Mouse (Mus musculus) liver, adult 2 months (tissue): ENCODE data around the gene Nmur1. TPM values are rescaled to one million over a fixed set of nuclear protein-coding genes. Genes with fewer than 3 reads are reported as not detected.

Experiments used
- DNase-seq: peaks from one replicate; pipeline ENCODE4 v3.0.0-alpha.2; 2011; ENCODE audit warnings: low read depth, low spot score; ENCODE audit errors: extremely low read depth
- H3K27ac ChIP-seq: fragments of 200-500 bp; replicated peaks from 2 replicates; pipeline ENCODE4 v1.5.1; 2012; ENCODE audit warnings: low read depth, mild to moderate bottlenecking, control low read depth, inconsistent platforms, low read length; ENCODE audit not compliant: insufficient read depth
- H3K27me3 ChIP-seq: fragments of 200-500 bp; 2 replicates; pipeline ENCODE4 v1.6.1; 2012; ENCODE audit warnings: mild to moderate bottlenecking, moderate library complexity, low read length, inconsistent platforms; ENCODE audit not compliant: control insufficient read depth, insufficient read depth
- H3K36me3 ChIP-seq: fragments of 200-500 bp; 2 replicates; pipeline ENCODE4 v1.6.1; 2012; ENCODE audit warnings: low read length, inconsistent platforms; ENCODE audit not compliant: control insufficient read depth, insufficient read depth
- H3K4me1 ChIP-seq: fragments of 200-500 bp; 2 replicates; pipeline ENCODE4 v1.6.1; 2011; ENCODE audit warnings: low read length; ENCODE audit not compliant: control insufficient read depth, insufficient read depth
- H3K4me3 ChIP-seq: fragments of 200-500 bp; 2 replicates; pipeline ENCODE4 v1.5.1; 2011; ENCODE audit warnings: low read depth, mild to moderate bottlenecking, control low read depth, low read length, moderate library complexity; ENCODE audit not compliant: insufficient read depth
- H3K79me2 ChIP-seq: fragments of 200-500 bp; 2 replicates; pipeline ENCODE4 v1.6.1; 2012; ENCODE audit warnings: inconsistent platforms, mild to moderate bottlenecking, low read length, moderate library complexity; ENCODE audit not compliant: control insufficient read depth, insufficient read depth
- H3K9ac ChIP-seq: fragments of 200-500 bp; 2 replicates; pipeline ENCODE4 v1.6.1; 2012; ENCODE audit warnings: low read depth, mild to moderate bottlenecking, control low read depth, inconsistent platforms, low read length
- CTCF ChIP-seq: fragments of 200-500 bp; IDR thresholded peaks from 2 replicates; pipeline ENCODE4 v1.5.1; 2011; ENCODE audit warnings: low read depth, low read length, control low read depth
- POLR2A ChIP-seq: fragments of 200-500 bp; IDR thresholded peaks from 2 replicates; pipeline ENCODE4 v1.6.1; 2011; ENCODE audit warnings: low read length, control low read depth; ENCODE audit not compliant: insufficient read depth; ENCODE audit errors: extremely low read depth
- WGBS: fragments of 180-500 bp; shearing (Covaris S2); methylation state at CpG from one replicate; pipeline ENCODE4 v1.1.7; 2018; 5-methylcytosine and 5-hydroxymethylcytosine counted together
- polyA plus RNA-seq: library from polyadenylated mRNA; depleted of rRNA; stranded (reverse); fragments of >200 nt; gene quantifications from 2 replicates; pipeline ENCODE4 v1.2.3, GENCODE M21; 2012
- total RNA-seq: library from RNA; depleted of rRNA; stranded (reverse); fragments of >200 nt; gene quantifications from 2 replicates; pipeline ENCODE4 v1.2.3, GENCODE M21; 2014

Gene Nmur1
- total and polyA plus RNA-seq, 2 experiments, result not detected

- Histone ChIP-seq H3K27ac (peak within 1 kb of the TSS; percentile 81), H3K36me3 (peaks cover 32% of the 10 kb centered on the region), H3K4me1 (peaks cover 10% of the 10 kb centered on the region), H3K9ac (peak within 1 kb of the TSS; percentile 92), H3K4me3 (peak within 1 kb of the TSS; percentile 78), H3K27me3 (no peaks in the 10 kb centered on the region), H3K79me2 (peaks cover 4% of the 10 kb centered on the region; the same call in 1 of the 2 replicates)
- DNase-seq, result peak; percentile 92
- TF ChIP-seq CTCF (no peak), POLR2A (peak; percentile 99)
- 1% methylated on average over 102 of the region's 102 CpGs for WGBS
These were observed 66.9 kb downstream of the Nmur1 start, which contains the start of gene Ncl for GRCm38 (mm10) chr1:86358906-86359797. Gene Ncl (minus strand): TSS chr1:86359400.

- no peak for TF ChIP-seq POLR2A
- TF ChIP-seq CTCF, result no peak
- no peak for DNase-seq
- 1% methylated on average over 41 of the region's 41 CpGs for WGBS
- Histone ChIP-seq H3K27ac (peak overlapping the region; percentile 81), H3K4me1 (peaks cover 10% of the 10 kb centered on the region), H3K36me3 (peaks cover 39% of the 10 kb centered on the region), H3K27me3 (no peaks in the 10 kb centered on the region), H3K79me2 (peaks cover 4% of the 10 kb centered on the region; the same call in 1 of the 2 replicates), H3K4me3 (peak overlapping the region; percentile 78), H3K9ac (peak overlapping the region; percentile 92)
These were observed 67.7 kb downstream of the Nmur1 start for GRCm38 (mm10) chr1:86358229-86358905.

- WGBS, result 79% methylated on average over 2 of the region's 2 CpGs
- no peak for DNase-seq
- H3K4me1 ChIP-seq, result peaks cover 3% of the 10 kb centered on the region; the same call in 1 of the 2 replicates
- H3K27me3 ChIP-seq, result no peaks in the 10 kb centered on the region
- no peak for TF ChIP-seq POLR2A
- TF ChIP-seq CTCF, result no peak
- H3K27ac ChIP-seq, result no peak overlapping the region
- H3K9ac ChIP-seq, result no peak overlapping the region
- no peak overlapping the region for H3K4me3 ChIP-seq
- peaks cover 77% of the 10 kb centered on the region for H3K36me3 ChIP-seq
- H3K79me2 ChIP-seq, result peaks cover 4% of the 10 kb centered on the region; the same call in 1 of the 2 replicates
These were observed 71.8 kb downstream of the Nmur1 start for GRCm38 (mm10) chr1:86354186-86354585.

GRCm38 (mm10) chr1:86350576-86350975, 75.5 kb downstream of the Nmur1 start:
- Histone ChIP-seq H3K36me3 (peaks cover 73% of the 10 kb centered on the region), H3K27me3 (no peaks in the 10 kb centered on the region), H3K27ac (no peak overlapping the region), H3K79me2 (no peaks in the 10 kb centered on the region), H3K9ac (no peak overlapping the region), H3K4me3 (no peak overlapping the region), H3K4me1 (no peaks in the 10 kb centered on the region)
- 95% methylated on average over 8 of the region's 8 CpGs for WGBS
- TF ChIP-seq POLR2A, result no peak
- no peak for TF ChIP-seq CTCF
- no peak for DNase-seq

GRCm38 (mm10) chr1:86349696-86350095, 76.3 kb downstream of the Nmur1 start:
- Histone ChIP-seq H3K27ac (no peak overlapping the region), H3K4me3 (no peak overlapping the region), H3K79me2 (no peaks in the 10 kb centered on the region), H3K9ac (no peak overlapping the region), H3K27me3 (no peaks in the 10 kb centered on the region), H3K4me1 (no peaks in the 10 kb centered on the region), H3K36me3 (peaks cover 64% of the 10 kb centered on the region)
- WGBS, result 95% methylated on average over 1 of the region's 1 CpGs
- TF ChIP-seq CTCF (no peak), POLR2A (no peak)
- no peak for DNase-seq
